Mouse (Mus musculus): Measurements from ENCODE around the gene Aunip. TPM values are rescaled to one million over a fixed set of nuclear protein-coding genes. Genes with fewer than 3 reads are reported as not detected.

The Aunip gene
- polyA plus RNA-seq, 1 experiment, result not detected

- no peak for TF ChIP-seq POLR2A (IDR thresholded peaks at IDR 0.05; ENCODE audit: insufficient read depth, low read depth, low read length)
- no peak for TF ChIP-seq CTCF (IDR thresholded peaks at IDR 0.05; ENCODE audit: insufficient read depth, low read depth, low read length)
- Histone ChIP-seq H3K4me3 (ENCODE audit: insufficient read depth, low read depth, low read length) (no peak overlapping the region), H3K27ac (ENCODE audit: insufficient read depth, low read depth, low read length) (no peak overlapping the region), H3K4me1 (ENCODE audit: control insufficient read depth, insufficient read depth, low read length) (peaks cover 7% of the 10 kb centered on the region; the same call in 1 of the 2 replicates)
- WGBS, result 97% methylated on average over 16 of the region's 16 CpGs
These were observed 52.8 kb downstream of the Aunip start for GRCm38 (mm10) chr4:134563624-134564023.

DNA sequence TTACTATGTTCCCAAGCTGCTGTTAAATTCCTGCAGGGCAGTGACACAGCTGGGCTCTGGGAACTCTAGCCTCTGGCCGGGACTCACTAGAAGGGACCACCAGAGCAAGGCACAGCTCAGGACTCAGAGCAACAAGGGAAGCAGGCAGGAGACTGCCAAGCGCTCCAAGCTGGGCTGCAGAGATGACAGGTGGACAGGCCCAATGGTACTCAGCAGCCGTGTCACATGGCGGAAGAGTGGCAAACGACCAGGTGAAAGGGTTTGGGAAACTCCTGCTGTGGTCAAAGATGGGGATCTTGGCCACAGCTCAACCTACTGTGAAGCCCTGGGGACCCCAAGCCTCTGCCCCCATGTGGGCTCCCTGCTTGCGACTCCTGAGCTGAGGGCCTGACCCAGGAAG is 53.3 kb downstream of the Aunip start:
- TF ChIP-seq POLR2A (IDR thresholded peaks at IDR 0.05; ENCODE audit: insufficient read depth, low read depth, low read length) (no peak), CTCF (IDR thresholded peaks at IDR 0.05; ENCODE audit: insufficient read depth, low read depth, low read length) (no peak)
- Histone ChIP-seq H3K4me1 (ENCODE audit: control insufficient read depth, insufficient read depth, low read length) (peaks cover 5% of the 10 kb centered on the region; the same call in 1 of the 2 replicates), H3K27ac (ENCODE audit: insufficient read depth, low read depth, low read length) (no peak overlapping the region), H3K4me3 (ENCODE audit: insufficient read depth, low read depth, low read length) (no peak overlapping the region)
- WGBS, result 94% methylated on average over 6 of the region's 6 CpGs

GRCm38 (mm10) chr4:134567377-134568226 is 56.8 kb downstream of the Aunip start:
- WGBS, result 61% methylated on average over 19 of the region's 19 CpGs
- H3K27ac ChIP-seq (ENCODE audit: insufficient read depth, low read depth, low read length), result no peak overlapping the region
- H3K4me1 ChIP-seq (ENCODE audit: control insufficient read depth, insufficient read depth, low read length), result no peaks in the 10 kb centered on the region
- no peak overlapping the region for H3K4me3 ChIP-seq (ENCODE audit: insufficient read depth, low read depth, low read length)
- no peak for TF ChIP-seq CTCF (IDR thresholded peaks at IDR 0.05; ENCODE audit: insufficient read depth, low read depth, low read length)
- TF ChIP-seq POLR2A (IDR thresholded peaks at IDR 0.05; ENCODE audit: insufficient read depth, low read depth, low read length), result no peak

DNA sequence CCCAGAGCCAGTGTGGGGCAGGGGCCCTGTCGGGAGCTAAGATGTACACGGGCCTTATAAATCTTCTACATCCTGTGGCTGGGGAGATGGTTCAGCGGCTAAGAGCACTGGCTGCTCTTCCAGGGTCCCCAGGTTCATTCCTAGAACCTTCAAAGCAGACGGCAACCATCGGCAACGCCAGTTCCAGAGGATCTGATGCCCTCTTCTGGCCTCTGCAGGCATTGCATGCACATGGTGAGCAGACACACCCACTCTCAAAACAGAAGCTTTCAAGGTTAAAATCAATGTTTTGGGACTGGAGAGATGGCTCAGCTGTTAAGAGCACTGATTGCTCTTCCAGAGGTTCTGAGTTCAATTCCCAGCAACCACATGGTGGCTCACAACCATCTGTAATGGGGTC is 58.4 kb downstream of the Aunip start:
- Histone ChIP-seq H3K4me3 (ENCODE audit: insufficient read depth, low read depth, low read length) (no peak overlapping the region), H3K4me1 (ENCODE audit: control insufficient read depth, insufficient read depth, low read length) (no peaks in the 10 kb centered on the region), H3K27ac (ENCODE audit: insufficient read depth, low read depth, low read length) (no peak overlapping the region)
- TF ChIP-seq POLR2A (IDR thresholded peaks at IDR 0.05; ENCODE audit: insufficient read depth, low read depth, low read length) (no peak), CTCF (IDR thresholded peaks at IDR 0.05; ENCODE audit: insufficient read depth, low read depth, low read length) (no peak)
- WGBS, result 85% methylated on average over 6 of the region's 6 CpGs

- 94% methylated on average over 8 of the region's 8 CpGs for WGBS
- no peak overlapping the region for H3K27ac ChIP-seq (ENCODE audit: insufficient read depth, low read depth, low read length)
- no peak overlapping the region for H3K4me3 ChIP-seq (ENCODE audit: insufficient read depth, low read depth, low read length)
- no peak for TF ChIP-seq CTCF (IDR thresholded peaks at IDR 0.05; ENCODE audit: insufficient read depth, low read depth, low read length)
- TF ChIP-seq POLR2A (IDR thresholded peaks at IDR 0.05; ENCODE audit: insufficient read depth, low read depth, low read length), result no peak
- no peaks in the 10 kb centered on the region for H3K4me1 ChIP-seq (ENCODE audit: control insufficient read depth, insufficient read depth, low read length)
These were observed 59.0 kb downstream of the Aunip start for GRCm38 (mm10) chr4:134569831-134570230.

DNA sequence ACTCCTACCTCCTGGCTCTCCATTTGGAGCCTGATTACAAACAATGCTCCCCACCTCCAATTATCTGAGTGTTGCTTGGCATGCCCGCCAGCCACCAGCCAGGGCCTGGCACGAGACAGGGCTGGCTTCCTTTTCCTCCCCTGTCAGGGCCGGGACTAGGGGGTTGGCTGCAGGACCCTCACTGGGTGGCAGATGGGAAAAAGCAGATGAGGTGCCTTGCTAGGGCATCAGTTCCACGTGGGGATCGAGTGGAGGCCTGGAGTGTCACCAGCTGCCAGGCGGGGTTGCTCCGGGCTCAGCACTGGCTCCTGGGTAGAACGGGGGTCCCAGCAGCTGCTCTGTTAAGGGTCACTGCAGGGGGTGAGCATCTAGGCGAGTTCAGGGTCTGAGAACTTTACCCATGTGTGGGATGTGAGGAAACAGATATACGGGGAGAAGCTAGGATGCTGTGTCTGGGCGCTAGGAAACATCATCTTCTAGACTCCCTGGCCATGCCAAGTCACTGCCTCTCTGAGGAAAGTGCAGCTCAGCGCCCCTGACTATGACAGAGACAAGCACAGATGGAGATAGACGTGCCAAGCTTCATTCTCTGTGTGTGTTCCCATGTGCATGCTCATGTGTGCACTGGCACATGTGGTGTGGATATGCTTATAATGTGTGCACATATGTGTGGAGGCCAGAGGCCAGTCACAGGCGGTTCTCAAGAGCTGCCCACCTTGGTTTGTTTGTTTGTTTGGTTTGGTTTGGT is 60.1 kb downstream of the Aunip start:
- TF ChIP-seq POLR2A (IDR thresholded peaks at IDR 0.05; ENCODE audit: insufficient read depth, low read depth, low read length), result no peak
- TF ChIP-seq CTCF (IDR thresholded peaks at IDR 0.05; ENCODE audit: insufficient read depth, low read depth, low read length), result no peak
- Histone ChIP-seq H3K27ac (ENCODE audit: insufficient read depth, low read depth, low read length) (no peak overlapping the region), H3K4me1 (ENCODE audit: control insufficient read depth, insufficient read depth, low read length) (no peaks in the 10 kb centered on the region), H3K4me3 (ENCODE audit: insufficient read depth, low read depth, low read length) (no peak overlapping the region)
- WGBS, result 83% methylated on average over 14 of the region's 14 CpGs

DNA sequence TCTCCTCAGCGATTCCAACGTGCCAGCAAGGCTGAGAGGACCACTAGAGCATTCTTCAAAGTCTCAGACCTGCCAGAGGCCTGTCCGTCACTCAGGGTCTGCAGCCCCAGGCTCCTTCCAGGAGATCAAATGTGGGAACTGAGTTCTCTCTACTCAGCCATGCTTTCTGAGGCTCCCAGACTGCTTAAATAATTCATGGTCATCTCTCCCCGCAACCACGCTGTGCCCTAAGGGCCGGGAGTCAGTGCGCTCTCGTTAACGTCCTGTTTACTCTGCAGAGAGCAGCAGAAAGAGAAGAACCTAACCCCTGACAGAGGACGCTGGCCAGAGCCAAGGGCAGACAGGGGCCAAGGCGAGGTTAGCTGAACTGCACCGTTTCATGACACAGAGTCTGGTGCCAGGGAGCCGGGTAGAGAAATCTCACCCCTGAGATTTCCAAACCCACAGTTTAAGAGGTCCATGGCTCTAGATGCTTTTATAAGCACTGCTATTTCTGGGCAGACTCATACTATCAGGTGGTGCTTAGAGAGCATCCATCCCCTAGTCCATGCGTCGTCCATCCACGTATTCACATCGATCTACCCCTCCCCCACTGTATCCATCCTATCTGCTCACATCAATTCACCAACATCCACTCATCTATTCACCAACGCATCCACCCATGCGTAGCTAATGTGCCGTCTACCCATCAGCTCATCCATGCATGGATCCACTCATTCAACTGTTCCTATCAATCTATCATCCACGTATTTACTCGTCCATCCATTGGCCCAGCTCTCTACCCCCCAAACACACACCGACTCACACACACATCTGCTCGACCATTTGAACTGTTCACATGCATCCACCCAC is 61.9 kb downstream of the Aunip start:
- Histone ChIP-seq H3K4me1 (ENCODE audit: control insufficient read depth, insufficient read depth, low read length) (no peaks in the 10 kb centered on the region), H3K4me3 (ENCODE audit: insufficient read depth, low read depth, low read length) (no peak overlapping the region), H3K27ac (ENCODE audit: insufficient read depth, low read depth, low read length) (no peak overlapping the region)
- no peak for TF ChIP-seq POLR2A (IDR thresholded peaks at IDR 0.05; ENCODE audit: insufficient read depth, low read depth, low read length)
- TF ChIP-seq CTCF (IDR thresholded peaks at IDR 0.05; ENCODE audit: insufficient read depth, low read depth, low read length), result no peak
- WGBS, result 87% methylated on average over 24 of the region's 24 CpGs

Other genes starting within 250 kb of the Aunip start
- not detected in 2 replicates for gene Pdik1l, start 223.1 kb upstream of the Aunip start, polyA plus RNA-seq (2012; ENCODE audit: insufficient read depth, insufficient read length, low replicate concordance, missing spikeins)
- not detected in 2 replicates for gene Trim63, start 195.9 kb upstream of the Aunip start, polyA plus RNA-seq (2012; ENCODE audit: insufficient read depth, insufficient read length, low replicate concordance, missing spikeins)
- not detected in 2 replicates for gene Slc30a2, start 167.8 kb upstream of the Aunip start, polyA plus RNA-seq (2012; ENCODE audit: insufficient read depth, insufficient read length, low replicate concordance, missing spikeins)
- not detected in 2 replicates for gene Extl1, start 127.1 kb upstream of the Aunip start, polyA plus RNA-seq (2012; ENCODE audit: insufficient read depth, insufficient read length, low replicate concordance, missing spikeins)
- gene Pafah2, start 114.7 kb upstream of the Aunip start, polyA plus RNA-seq (2012; ENCODE audit: insufficient read depth, insufficient read length, low replicate concordance, missing spikeins), result not detected in 2 replicates
- gene Stmn1, start 42.7 kb upstream of the Aunip start, polyA plus RNA-seq (2012; ENCODE audit: insufficient read depth, insufficient read length, low replicate concordance, missing spikeins), result 402 and 593 TPM in 2 replicates
- gene Paqr7, start 14.3 kb upstream of the Aunip start, polyA plus RNA-seq (2012; ENCODE audit: insufficient read depth, insufficient read length, low replicate concordance, missing spikeins), result not detected in 2 replicates
- gene Mtfr1l, start 24.4 kb downstream of the Aunip start, polyA plus RNA-seq (2012; ENCODE audit: insufficient read depth, insufficient read length, low replicate concordance, missing spikeins), result not detected in 2 replicates
- not detected in 2 replicates for gene Selenon, start 41.2 kb downstream of the Aunip start, polyA plus RNA-seq (2012; ENCODE audit: insufficient read depth, insufficient read length, low replicate concordance, missing spikeins)
- not detected in 2 replicates for gene Man1c1, start 193.3 kb downstream of the Aunip start, polyA plus RNA-seq (2012; ENCODE audit: insufficient read depth, insufficient read length, low replicate concordance, missing spikeins)